Mouse (Mus musculus) midbrain, embryonic 10.5 days (tissue): Measurements from ENCODE around the gene Ccdc155. TPM values are rescaled to one million over a fixed set of nuclear protein-coding genes. Genes with fewer than 3 reads are reported as not detected.

Experiments used
- DNase-seq: peaks from one replicate; pipeline ENCODE4 v3.0.0-alpha.2; 2017; ENCODE audit warnings: low spot score
- H3K27ac ChIP-seq: fragments of 300-500 bp; sonication (generic); replicated peaks from 2 replicates; pipeline ENCODE4 v1.5.1; 2016; ENCODE audit warnings: mild to moderate bottlenecking
- H3K27me3 ChIP-seq: fragments of 300-500 bp; sonication (generic); 2 replicates; pipeline ENCODE4 v1.6.1; 2016; ENCODE audit warnings: low read depth, mild to moderate bottlenecking; ENCODE audit not compliant: poor library complexity, severe bottlenecking
- H3K36me3 ChIP-seq: fragments of 300-500 bp; sonication (generic); 2 replicates; pipeline ENCODE4 v1.6.1; 2016; ENCODE audit warnings: mild to moderate bottlenecking, moderate library complexity
- H3K4me1 ChIP-seq: fragments of 300-500 bp; sonication (generic); 2 replicates; pipeline ENCODE4 v1.6.1; 2016
- H3K4me3 ChIP-seq: fragments of 300-500 bp; sonication (generic); 2 replicates; pipeline ENCODE4 v1.5.1; 2016; ENCODE audit warnings: mild to moderate bottlenecking, moderate library complexity
- H3K9me3 ChIP-seq: fragments of 300-500 bp; sonication (generic); replicated peaks from 2 replicates; pipeline ENCODE4 v1.6.1; 2016; ENCODE audit warnings: mild to moderate bottlenecking
- WGBS: fragments of 180-500 bp; shearing (Covaris S2); methylation state at CpG from one replicate; pipeline ENCODE4 v1.1.7; 2016; 5-methylcytosine and 5-hydroxymethylcytosine counted together
- polyA plus RNA-seq: library from polyadenylated mRNA; unstranded; fragments of >200 nt; fragmentation: Nextera tagmentation; extraction: Ambion mirVana; gene quantifications from 2 replicates; pipeline ENCODE4 v1.2.1, GENCODE M21; 2016

The Ccdc155 gene
- polyA plus RNA-seq, 1 experiment from 2014 or later, result 0.73 TPM

- Histone ChIP-seq H3K9me3 (no peaks in the 10 kb centered on the region), H3K4me3 (peak overlapping the region; percentile 44), H3K27me3 (peaks cover 58% of the 10 kb centered on the region), H3K36me3 (peaks cover 54% of the 10 kb centered on the region), H3K27ac (peak overlapping the region; percentile 71), H3K4me1 (peaks cover 47% of the 10 kb centered on the region)
- 27% methylated on average over 20 of the region's 20 CpGs for WGBS
- no peak for DNase-seq
Measured at GRCm38 (mm10) chr7:45233580-45234332, 29.1 kb upstream of the Ccdc155 start.

GRCm38 (mm10) chr7:45232716-45233465, 28.2 kb upstream of the Ccdc155 start:
- 77% methylated on average over 13 of the region's 13 CpGs for WGBS
- Histone ChIP-seq H3K4me1 (peaks cover 46% of the 10 kb centered on the region), H3K4me3 (no peak overlapping the region), H3K27ac (no peak overlapping the region), H3K27me3 (peaks cover 50% of the 10 kb centered on the region), H3K36me3 (peaks cover 63% of the 10 kb centered on the region), H3K9me3 (no peaks in the 10 kb centered on the region)
- no peak for DNase-seq

GRCm38 (mm10) chr7:45231941-45232340, 27.2 kb upstream of the Ccdc155 start:
- 92% methylated on average over 11 of the region's 11 CpGs for WGBS
- peaks cover 44% of the 10 kb centered on the region for H3K4me1 ChIP-seq
- peaks cover 72% of the 10 kb centered on the region for H3K36me3 ChIP-seq
- no peak for DNase-seq
- peaks cover 40% of the 10 kb centered on the region for H3K27me3 ChIP-seq
- no peaks in the 10 kb centered on the region for H3K9me3 ChIP-seq
- H3K4me3 ChIP-seq, result no peak overlapping the region
- no peak overlapping the region for H3K27ac ChIP-seq

- peaks cover 80% of the 10 kb centered on the region for H3K36me3 ChIP-seq
- peaks cover 41% of the 10 kb centered on the region for H3K4me1 ChIP-seq
- H3K9me3 ChIP-seq, result no peaks in the 10 kb centered on the region
- no peak for DNase-seq
- WGBS, result 90% methylated on average over 12 of the region's 12 CpGs
- H3K27me3 ChIP-seq, result peaks cover 33% of the 10 kb centered on the region
- H3K27ac ChIP-seq, result no peak overlapping the region
- H3K4me3 ChIP-seq, result no peak overlapping the region
Measured at GRCm38 (mm10) chr7:45231192-45231591, 26.5 kb upstream of the Ccdc155 start.

GRCm38 (mm10) chr7:45229459-45230203, 24.9 kb upstream of the Ccdc155 start:
- Histone ChIP-seq H3K36me3 (peaks cover 95% of the 10 kb centered on the region), H3K4me1 (peaks cover 27% of the 10 kb centered on the region), H3K27me3 (peaks cover 22% of the 10 kb centered on the region), H3K4me3 (no peak overlapping the region), H3K9me3 (no peaks in the 10 kb centered on the region), H3K27ac (no peak overlapping the region)
- no peak for DNase-seq
- WGBS, result 87% methylated on average over 7 of the region's 7 CpGs

GRCm38 (mm10) chr7:45229046-45229445, 24.4 kb upstream of the Ccdc155 start:
- Histone ChIP-seq H3K27me3 (peaks cover 18% of the 10 kb centered on the region), H3K4me1 (peaks cover 21% of the 10 kb centered on the region), H3K4me3 (no peak overlapping the region), H3K9me3 (no peaks in the 10 kb centered on the region), H3K36me3 (peaks cover 99% of the 10 kb centered on the region), H3K27ac (no peak overlapping the region)
- no peak for DNase-seq
- 92% methylated on average over 8 of the region's 8 CpGs for WGBS

- 95% methylated on average over 18 of the region's 18 CpGs for WGBS
- Histone ChIP-seq H3K27ac (no peak overlapping the region), H3K27me3 (peaks cover 16% of the 10 kb centered on the region), H3K36me3 (peaks cover 99% of the 10 kb centered on the region), H3K4me3 (no peak overlapping the region), H3K4me1 (peaks cover 16% of the 10 kb centered on the region), H3K9me3 (no peaks in the 10 kb centered on the region)
- no peak for DNase-seq
Measured at GRCm38 (mm10) chr7:45228548-45228947, 23.9 kb upstream of the Ccdc155 start.

GRCm38 (mm10) chr7:45226421-45226820, 21.7 kb upstream of the Ccdc155 start:
- 94% methylated on average over 5 of the region's 5 CpGs for WGBS

GRCm38 (mm10) chr7:45224826-45225225, 20.1 kb upstream of the Ccdc155 start:
- Histone ChIP-seq H3K36me3 (peaks cover 100% of the 10 kb centered on the region), H3K27ac (no peak overlapping the region), H3K9me3 (no peaks in the 10 kb centered on the region), H3K4me3 (no peak overlapping the region), H3K4me1 (peaks cover 15% of the 10 kb centered on the region), H3K27me3 (no peaks in the 10 kb centered on the region)
- DNase-seq, result no peak
- 96% methylated on average over 7 of the region's 7 CpGs for WGBS

More at GRCm38 (mm10) chr7:45226421-45226820, 21.7 kb upstream of the Ccdc155 start:
- H3K27ac ChIP-seq, result no peak overlapping the region
- peaks cover 99% of the 10 kb centered on the region for H3K36me3 ChIP-seq
- H3K27me3 ChIP-seq, result no peaks in the 10 kb centered on the region
- H3K4me1 ChIP-seq, result peaks cover under 1% of the 10 kb centered on the region; the same call in 1 of the 2 replicates
- no peaks in the 10 kb centered on the region for H3K9me3 ChIP-seq
- no peak for DNase-seq
- H3K4me3 ChIP-seq, result no peak overlapping the region

- no peak overlapping the region for H3K27ac ChIP-seq
- no peak overlapping the region for H3K4me3 ChIP-seq
- H3K4me1 ChIP-seq, result peaks cover 46% of the 10 kb centered on the region
- H3K9me3 ChIP-seq, result no peaks in the 10 kb centered on the region
- 88% methylated on average over 2 of the region's 2 CpGs for WGBS
- no peaks in the 10 kb centered on the region for H3K27me3 ChIP-seq
- DNase-seq, result no peak
- peaks cover 98% of the 10 kb centered on the region for H3K36me3 ChIP-seq
Measured at GRCm38 (mm10) chr7:45221680-45222079, 17.0 kb upstream of the Ccdc155 start.

- peak overlapping the region; percentile 100 for H3K27ac ChIP-seq
- peaks cover 69% of the 10 kb centered on the region for H3K4me1 ChIP-seq
- DNase-seq, result peak; percentile 94
- H3K27me3 ChIP-seq, result peaks cover 25% of the 10 kb centered on the region
- H3K4me3 ChIP-seq, result peak overlapping the region; percentile 95
- under 1% methylated on average over 13 of the region's 13 CpGs for WGBS
- H3K9me3 ChIP-seq, result no peaks in the 10 kb centered on the region
- H3K36me3 ChIP-seq, result peaks cover 47% of the 10 kb centered on the region
Measured at GRCm38 (mm10) chr7:45216442-45217183, 11.9 kb upstream of the Ccdc155 start.
